Mouse (Mus musculus) forebrain, embryonic 16.5 days (tissue): Measurements from ENCODE around the gene Iqcf5. TPM values are rescaled to one million over a fixed set of nuclear protein-coding genes. Genes with fewer than 3 reads are reported as not detected.

Experiments
- ATAC-seq: fragments of 200-750 bp; cut with Nextera tagmentation; 2 replicates; pipeline ENCODE4 v1.8.0; 2017; ENCODE audit warnings: mild to moderate bottlenecking, moderate library complexity
- H3K27ac ChIP-seq: fragments of 300-500 bp; sonication (generic); 2 replicates; pipeline ENCODE4 v1.5.1; 2014; ENCODE audit warnings: low read length, control low read depth
- H3K27me3 ChIP-seq: fragments of 300-500 bp; sonication (generic); replicated peaks from 2 replicates; pipeline ENCODE4 v1.6.1; 2014; ENCODE audit warnings: low read length; ENCODE audit not compliant: control insufficient read depth, insufficient read depth
- H3K36me3 ChIP-seq: fragments of 300-500 bp; sonication (generic); 2 replicates; pipeline ENCODE4 v1.6.1; 2014; ENCODE audit not compliant: control insufficient read depth, insufficient read depth
- H3K4me1 ChIP-seq: fragments of 300-500 bp; sonication (generic); replicated peaks from 2 replicates; pipeline ENCODE4 v1.6.1; 2014; ENCODE audit warnings: low read length; ENCODE audit not compliant: control insufficient read depth, insufficient read depth
- H3K4me2 ChIP-seq: fragments of 300-500 bp; sonication (generic); 2 replicates; pipeline ENCODE4 v1.6.1; 2014; ENCODE audit warnings: mild to moderate bottlenecking, low read length, control low read depth
- H3K4me3 ChIP-seq: fragments of 300-500 bp; sonication (generic); replicated peaks from 2 replicates; pipeline ENCODE4 v1.5.1; 2014; ENCODE audit warnings: mild to moderate bottlenecking, low read length, control low read depth
- H3K9ac ChIP-seq: fragments of 300-500 bp; sonication (generic); replicated peaks from 2 replicates; pipeline ENCODE4 v1.6.1; 2014; ENCODE audit warnings: low read depth, low read length, control low read depth
- H3K9me3 ChIP-seq: fragments of 300-500 bp; sonication (generic); 2 replicates; pipeline ENCODE4 v1.6.1; 2016; ENCODE audit warnings: low read length; ENCODE audit not compliant: control insufficient read depth
- WGBS: fragments of 180-500 bp; shearing (Covaris S2); extraction: QIAGEN DNeasy Blood & Tissue Kit; methylation state at CpG from one replicate; pipeline ENCODE4 v1.1.7; 2014; 5-methylcytosine and 5-hydroxymethylcytosine counted together
- polyA plus RNA-seq: library from polyadenylated mRNA; unstranded; fragments of >200 nt; fragmentation: Nextera tagmentation; extraction: Ambion mirVana; gene quantifications from 2 replicates; pipeline ENCODE4 v1.2.1, GENCODE M21; 2015

Gene Iqcf5
- polyA plus RNA-seq, 1 experiment from 2014 or later, result not detected

DNA sequence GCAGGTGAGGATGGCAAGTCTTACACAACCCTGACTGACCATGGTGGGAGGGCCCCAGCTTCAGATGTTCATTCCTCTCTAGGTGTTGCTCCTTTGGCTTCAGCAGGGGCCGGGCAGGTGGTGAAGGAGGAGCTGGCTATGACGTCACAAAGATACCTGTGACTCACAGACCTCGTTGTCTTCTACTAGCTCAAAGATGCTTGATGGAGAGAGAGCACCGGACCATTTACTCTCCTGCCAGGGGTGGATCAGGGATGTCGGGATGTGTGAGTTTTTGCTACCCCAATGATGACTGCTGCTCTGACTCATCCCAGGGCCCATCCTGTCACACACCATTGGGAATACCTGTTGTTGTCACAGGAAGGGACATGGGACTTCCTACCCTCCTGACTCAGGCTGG is 47.2 kb downstream of the Iqcf5 start, which contains the start of gene Iqcf3:
Gene Iqcf3 (minus strand): TSS at position 101 of the 400 bp plus-strand sequence.
- Histone ChIP-seq H3K4me3 (no peak within 1 kb of the TSS), H3K9me3 (no peaks in the 10 kb centered on the region), H3K9ac (no peak within 1 kb of the TSS), H3K36me3 (no peaks in the 10 kb centered on the region), H3K27ac (no peak within 1 kb of the TSS), H3K4me2 (no peak within 1 kb of the TSS), H3K4me1 (no peaks in the 10 kb centered on the region), H3K27me3 (no peaks in the 10 kb centered on the region)
- ATAC-seq, result no peak
- WGBS, result 90% methylated on average over 5 of the region's 5 CpGs

DNA sequence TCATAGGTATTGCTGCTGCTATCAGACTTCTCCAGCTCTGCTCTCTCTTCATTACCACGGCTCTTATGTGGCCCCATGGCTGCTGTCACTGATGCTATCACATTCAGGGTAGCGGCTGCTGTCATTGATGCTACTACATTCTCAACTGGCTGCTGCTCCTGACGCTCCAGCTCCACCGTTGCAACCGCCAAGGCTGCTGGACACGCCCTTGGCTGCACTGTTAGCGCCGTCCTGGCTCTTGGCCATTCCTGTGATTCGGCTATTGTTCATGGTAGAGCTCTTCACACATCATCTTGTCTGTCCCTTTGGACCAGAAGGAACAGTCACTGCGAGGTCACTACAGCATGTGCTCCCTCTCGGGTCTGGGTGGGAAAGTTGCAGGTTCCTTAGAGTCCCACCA is 47.9 kb downstream of the Iqcf5 start:
- Histone ChIP-seq H3K4me2 (no peak overlapping the region), H3K4me1 (no peaks in the 10 kb centered on the region), H3K27me3 (no peaks in the 10 kb centered on the region), H3K27ac (no peak overlapping the region), H3K4me3 (no peak overlapping the region), H3K9me3 (no peaks in the 10 kb centered on the region), H3K9ac (no peak overlapping the region), H3K36me3 (no peaks in the 10 kb centered on the region)
- WGBS, result 94% methylated on average over 11 of the region's 11 CpGs
- ATAC-seq, result no peak

DNA sequence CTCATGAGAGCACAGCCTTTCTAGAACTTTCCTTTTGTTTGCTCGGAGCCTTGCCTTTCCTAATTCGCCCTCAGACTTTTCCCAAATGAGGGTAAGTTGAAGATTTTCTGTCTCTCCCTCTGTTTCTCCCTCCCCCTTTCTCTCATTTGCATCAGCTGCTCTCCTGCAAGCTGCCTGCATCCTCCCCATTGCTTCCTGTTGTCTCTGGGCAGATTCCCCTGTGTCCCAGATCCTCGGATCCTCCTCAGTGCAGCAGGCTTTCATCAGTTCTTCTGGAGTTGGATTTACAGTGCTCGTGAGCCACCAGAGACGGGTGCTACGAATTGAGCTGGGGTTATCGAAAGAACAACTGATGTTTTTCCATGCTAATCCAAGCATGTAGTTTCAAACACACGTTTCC is 49.7 kb downstream of the Iqcf5 start:
- no peaks in the 10 kb centered on the region for H3K9me3 ChIP-seq
- H3K27me3 ChIP-seq, result no peaks in the 10 kb centered on the region
- no peak overlapping the region for H3K4me3 ChIP-seq
- no peaks in the 10 kb centered on the region for H3K36me3 ChIP-seq
- H3K4me1 ChIP-seq, result no peaks in the 10 kb centered on the region
- ATAC-seq, result no peak
- 76% methylated on average over 8 of the region's 8 CpGs for WGBS
- no peak overlapping the region for H3K9ac ChIP-seq
- H3K4me2 ChIP-seq, result no peak overlapping the region
- H3K27ac ChIP-seq, result no peak overlapping the region

Other genes starting within 250 kb of the Iqcf5 start
- 10.5 and 11.6 TPM in 2 replicates for gene Poc1a, start 233.5 kb upstream of the Iqcf5 start, polyA plus RNA-seq
- 9.0 and 10.3 TPM in 2 replicates for gene Dusp7, start 145.9 kb upstream of the Iqcf5 start, polyA plus RNA-seq
- gene Rpl29, start 85.1 kb upstream of the Iqcf5 start, polyA plus RNA-seq, result 564 and 591 TPM in 2 replicates
- gene Acy1, start 76.3 kb upstream of the Iqcf5 start, polyA plus RNA-seq, result 31.5 and 31.7 TPM in 2 replicates
- gene Abhd14b, start 67.1 kb upstream of the Iqcf5 start, polyA plus RNA-seq, result 6.2 and 7.7 TPM in 2 replicates
- gene Abhd14a, start 66.9 kb upstream of the Iqcf5 start, polyA plus RNA-seq, result 72.3 and 81.9 TPM in 2 replicates
- gene Pcbp4, start 61.3 kb upstream of the Iqcf5 start, polyA plus RNA-seq, result 221 and 249 TPM in 2 replicates
- gene Gpr62, start 48.6 kb upstream of the Iqcf5 start, polyA plus RNA-seq, result 0.48 and 0.72 TPM in 2 replicates
- 53.6 and 62.5 TPM in 2 replicates for gene Rrp9, start 38.6 kb upstream of the Iqcf5 start, polyA plus RNA-seq
- gene Parp3, start 37.6 kb upstream of the Iqcf5 start, polyA plus RNA-seq, result 0.55 and 0.70 TPM in 2 replicates
- not detected in 2 replicates for gene Iqcf1, start 14.6 kb upstream of the Iqcf5 start, polyA plus RNA-seq
- not detected in 2 replicates for gene Iqcf3, start 47.1 kb downstream of the Iqcf5 start, polyA plus RNA-seq
- not detected in 2 replicates for gene Iqcf4, start 56.4 kb downstream of the Iqcf5 start, polyA plus RNA-seq
- gene Iqcf6, start 112.0 kb downstream of the Iqcf5 start, polyA plus RNA-seq, result not detected in 2 replicates
- 10.2 and 14.1 TPM in 2 replicates for gene Grm2, start 141.5 kb downstream of the Iqcf5 start, polyA plus RNA-seq
- gene Tex264, start 171.4 kb downstream of the Iqcf5 start, polyA plus RNA-seq, result 57.2 and 59.7 TPM in 2 replicates